ENCODE assay signal across 10 mouse cellular contexts in the genomic region with DNA sequence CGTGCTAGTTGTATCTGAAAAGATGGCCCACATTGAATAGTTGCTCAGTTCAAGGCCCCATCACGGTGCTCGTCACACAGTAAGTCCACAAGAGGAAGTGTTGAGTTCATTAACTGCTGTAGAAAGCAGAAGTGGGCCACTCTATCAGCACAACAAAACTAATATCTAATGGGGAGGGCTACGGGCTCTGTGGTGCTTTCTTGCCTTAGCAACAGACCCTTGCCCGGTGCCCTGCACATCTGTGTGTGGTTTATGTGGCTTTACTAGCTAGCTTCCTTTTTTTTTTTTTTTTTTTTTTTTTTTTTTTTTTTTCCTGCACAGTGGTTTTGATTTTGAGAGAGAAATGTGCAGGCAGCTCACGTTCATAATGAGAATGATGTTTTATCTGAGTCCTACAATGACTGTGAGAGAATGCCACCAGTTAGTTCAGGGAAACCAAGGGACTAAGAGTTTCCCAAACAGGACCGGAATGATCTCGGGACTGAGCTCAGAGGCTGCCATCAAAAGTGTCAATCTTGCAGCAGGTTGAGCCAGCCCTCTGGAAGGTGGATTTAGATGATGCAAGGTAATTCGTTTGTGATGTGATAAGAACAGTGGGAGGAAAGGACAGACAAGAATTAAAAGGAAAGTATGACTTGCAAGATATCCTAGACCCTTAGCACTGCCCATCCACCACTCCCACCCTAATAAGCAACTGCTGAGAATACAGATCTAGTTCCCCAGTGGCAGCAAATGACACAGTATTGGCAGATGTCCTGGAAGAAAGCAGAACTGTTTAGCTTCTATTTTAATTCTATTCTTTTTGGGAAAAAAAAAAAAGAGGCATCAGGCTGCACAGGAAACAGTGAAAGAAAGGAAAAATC. TPM values are rescaled to one million over a fixed set of nuclear protein-coding genes. Genes with fewer than 3 reads are reported as not detected.
DNase-seq lines count a peak whose midpoint lies in the region; ATAC-seq lines count a peak whose summit lies in the region.
"Had no signal": no experiment of that assay in that cellular context is flagged by ENCODE, and none has a peak within 500 bp of the region (broad histone marks: within the 10 kb centered on the region; RNA-seq: fewer than 3 reads in every experiment).

No protein-coding gene starts in this region.

- H3K9ac ChIP-seq in heart, embryonic 16.5 days (ENCODE audit: low read length), result no peak overlapping the region
- H3K9ac ChIP-seq in liver, embryonic 13.5 days, result no peak overlapping the region
- H3K9ac ChIP-seq: hindbrain, embryonic 14.5 days; limb, embryonic 13.5 days had no signal

- peaks cover 12% of the 10 kb centered on the region for H3K4me1 ChIP-seq in heart, embryonic 16.5 days (ENCODE audit: control insufficient read depth, insufficient read depth, low read length)
- H3K4me1 ChIP-seq in liver, embryonic 13.5 days (replicated peaks), result peaks cover 14% of the 10 kb centered on the region; the same call in 1 of the 2 replicates
- no peaks in the 10 kb centered on the region for H3K4me1 ChIP-seq in midbrain, embryonic 10.5 days

- no peak for DNase-seq in heart, postnatal 4 days
- DNase-seq in liver, embryonic 13.5 days, result peak; percentile 15
- DNase-seq in spleen, adult 12 weeks (ENCODE audit: low spot score), result peak; percentile 49
- DNase-seq in ovary, adult 18-20 months (ENCODE audit: low spot score), result no peak
- DNase-seq in midbrain, embryonic 10.5 days (ENCODE audit: low spot score), result no peak
- no peak for DNase-seq in kidney, postnatal 14 days

- no peaks in the 10 kb centered on the region for H3K27me3 ChIP-seq in heart, embryonic 16.5 days (ENCODE audit: control insufficient read depth, insufficient read depth, low read length)
- no peaks in the 10 kb centered on the region for H3K27me3 ChIP-seq in liver, embryonic 13.5 days
- no peaks in the 10 kb centered on the region for H3K27me3 ChIP-seq in midbrain, embryonic 10.5 days (ENCODE audit: low read depth, poor library complexity, severe bottlenecking)
- H3K27me3 ChIP-seq: limb, embryonic 13.5 days had no signal

- H3K36me3 ChIP-seq in heart, embryonic 16.5 days (ENCODE audit: control insufficient read depth, insufficient read depth), result no peaks in the 10 kb centered on the region
- H3K36me3 ChIP-seq in liver, embryonic 13.5 days, result no peaks in the 10 kb centered on the region
- no peaks in the 10 kb centered on the region for H3K36me3 ChIP-seq in midbrain, embryonic 10.5 days

- 57% methylated on average over 9 of the region's 9 CpGs for WGBS in heart, embryonic 16.5 days
- WGBS in liver, embryonic 13.5 days (ENCODE audit: insufficient replicate concordance), result 12% methylated on average over 9 of the region's 9 CpGs
- WGBS in midbrain, embryonic 10.5 days, result 80% methylated on average over 9 of the region's 9 CpGs

- no peaks in the 10 kb centered on the region for H3K9me3 ChIP-seq in heart, embryonic 16.5 days (replicated peaks; ENCODE audit: control insufficient read depth, low read length)
- no peaks in the 10 kb centered on the region for H3K9me3 ChIP-seq in liver, embryonic 13.5 days (replicated peaks)
- no peaks in the 10 kb centered on the region for H3K9me3 ChIP-seq in midbrain, embryonic 10.5 days (replicated peaks)
- H3K9me3 ChIP-seq: limb, embryonic 13.5 days had no signal

- peak overlapping the region; percentile 11; the same call in 1 of the 2 replicates for H3K4me2 ChIP-seq in heart, embryonic 16.5 days (ENCODE audit: low read depth, low read length)
- no peak overlapping the region for H3K4me2 ChIP-seq in liver, embryonic 13.5 days
- H3K4me2 ChIP-seq: hindbrain, embryonic 14.5 days; limb, embryonic 13.5 days had no signal

- 0 out of 2 replicates have a peak, but pooled peaks have one; percentile 49 for ATAC-seq in heart, embryonic 16.5 days (replicated peaks; ENCODE audit: extremely low read depth, insufficient read depth, low FRiP score)
- ATAC-seq in CD4-positive, CD25-positive, alpha-beta regulatory T cell, adult 4 months, result peak; percentile 72
- no peak; the same call in 1 of the 2 replicates for ATAC-seq in liver, embryonic 13.5 days (ENCODE audit: low read depth)

- no peak overlapping the region for H3K27ac ChIP-seq in heart, embryonic 16.5 days (ENCODE audit: low read length)
- H3K27ac ChIP-seq in liver, embryonic 13.5 days, result no peak overlapping the region
- H3K27ac ChIP-seq in midbrain, embryonic 10.5 days (replicated peaks), result no peak overlapping the region
- H3K27ac ChIP-seq: hindbrain, embryonic 14.5 days; limb, embryonic 13.5 days had no signal

- no peak overlapping the region for H3K4me3 ChIP-seq in heart, embryonic 16.5 days (ENCODE audit: low read length)
- no peak overlapping the region for H3K4me3 ChIP-seq in liver, embryonic 13.5 days (replicated peaks)
- H3K4me3 ChIP-seq in midbrain, embryonic 10.5 days, result no peak overlapping the region
- H3K4me3 ChIP-seq: limb, embryonic 13.5 days had no signal

RNA-seq across cellular contexts. Expression of a gene that starts 55.6 kb away (rescaled TPM):
- polyA plus RNA-seq in heart, embryonic 16.5 days (2015; fragmentation: Nextera tagmentation; extraction: Ambion mirVana), result 12.4 and 15.7 TPM in 2 replicates
- total RNA-seq in heart, postnatal 4 days (2021), result 10 to 100 TPM; 19.8 to 20.3 TPM
- 10 to 100 TPM; 70.1 to 99.5 TPM for polyA plus RNA-seq in CD4-positive, CD25-positive, alpha-beta regulatory T cell, adult 4 months (2017; shearing (Covaris generic))
- polyA plus RNA-seq in liver, embryonic 13.5 days (2015; fragmentation: Nextera tagmentation; extraction: Ambion mirVana), result 7.5 and 10.1 TPM in 2 replicates
- 17.5 and 23.4 TPM in 2 replicates for polyA plus RNA-seq in midbrain, embryonic 10.5 days (2016; fragmentation: Nextera tagmentation; extraction: Ambion mirVana)

Comparison
In these comparisons a context has a peak if more than half of its experiments do, and no peak if none do; other contexts are left out.
1. DNase-seq: peak in liver, embryonic 13.5 days (single experiment) and spleen, adult 12 weeks (single experiment); none in heart, postnatal 4 days (single experiment), ovary, adult 18-20 months (single experiment), midbrain, embryonic 10.5 days (single experiment) and kidney, postnatal 14 days (single experiment).